In the genomic region with DNA sequence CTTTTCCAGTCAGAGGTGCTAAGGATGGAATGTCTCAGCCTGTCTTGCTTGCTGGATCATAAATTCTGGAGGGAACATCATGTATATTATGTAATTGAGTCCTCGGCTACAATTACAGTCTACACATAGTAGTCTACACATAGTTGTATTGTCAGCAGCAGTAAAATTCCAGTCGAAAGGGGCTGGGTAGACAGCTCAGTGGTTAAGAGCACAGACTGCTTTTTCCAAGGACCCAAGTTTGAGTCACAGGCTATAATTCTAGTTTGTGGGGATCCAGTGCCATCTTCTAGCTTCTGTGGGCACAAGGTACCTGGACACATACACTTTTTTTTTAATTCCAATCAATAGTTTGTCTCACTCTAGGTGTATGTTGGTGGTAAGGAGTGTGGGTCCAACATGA, we compare ENCODE assay signal across 12 mouse cellular contexts.
"Had no signal": no experiment of that assay in that cellular context is flagged by ENCODE, and none has a peak within 500 bp of the region (broad histone marks: within the 10 kb centered on the region; RNA-seq: fewer than 3 reads in every experiment).

No protein-coding gene starts in this region.

- DNase-seq: cerebellum, postnatal 14 days; cerebellum, postnatal 25 days; cerebellum, postnatal 36 days; embryo, embryonic 11 days; forebrain, postnatal 0 days; gastrocnemius, adult 2 months; gastrocnemius, postnatal 10 days; gastrocnemius, postnatal 14 days; gastrocnemius, postnatal 25 days; gastrocnemius, postnatal 36 days; heart, adult 18-20 months; heart, adult 2 months had no signal
